Mouse (Mus musculus) G1E (cell line): Measurements from ENCODE around the gene C1qtnf5.

ENCODE experiments used
- CTCF ChIP-seq: IDR thresholded peaks from 2 replicates; pipeline ENCODE4 v1.5.1; 2012; ENCODE audit warnings: low read depth, low read length, inconsistent platforms, mixed read lengths
- GATA2 ChIP-seq: IDR thresholded peaks from 2 replicates; pipeline ENCODE4 v1.6.1; 2012; ENCODE audit warnings: low read depth, low read length, inconsistent platforms, borderline replicate concordance

GRCm38 (mm10) chr9:44106182-44106581 is 863 bp upstream of the C1qtnf5 start:
- no peak for TF ChIP-seq CTCF
- TF ChIP-seq GATA2 = no peak
